Mouse (Mus musculus) ES-E14 (cell line): ENCODE results near the gene Gamt. TPM values are rescaled to one million over a fixed set of nuclear protein-coding genes. Genes with fewer than 3 reads are reported as not detected.

Experiments used
- DNase-seq: peaks from one replicate; pipeline ENCODE4 v3.0.0-alpha.2; 2013; ENCODE audit warnings: low read depth, low spot score
- H3K27ac ChIP-seq: 2 replicates; pipeline ENCODE4 v1.5.1; 2012; ENCODE audit warnings: low read depth, mild to moderate bottlenecking, low read length, moderate library complexity, mixed read lengths; ENCODE audit not compliant: poor library complexity, insufficient read depth, severe bottlenecking
- H3K36me3 ChIP-seq: 2 replicates; pipeline ENCODE4 v1.6.1; 2012; ENCODE audit warnings: mild to moderate bottlenecking, low read length, moderate library complexity, mixed read lengths; ENCODE audit not compliant: control insufficient read depth, poor library complexity, insufficient read depth, severe bottlenecking
- H3K4me1 ChIP-seq, 2 experiments: fragments of 150-350 bp in 1 of 2; sonication (generic) in 1 of 2; 2 replicates each; pipeline ENCODE4 v1.6.1; 2012; ENCODE audit warnings: low read length in 2 of 2, mild to moderate bottlenecking in 1 of 2, mixed read lengths in 1 of 2; ENCODE audit not compliant: control insufficient read depth in 2 of 2, insufficient read depth in 2 of 2, poor library complexity in 1 of 2
- H3K4me3 ChIP-seq, 2 experiments: fragments of 150-350 bp in 1 of 2; sonication (generic) in 1 of 2; 2 replicates each; pipeline ENCODE4 v1.5.1; 2012; ENCODE audit warnings: low read length in 2 of 2, low read depth in 1 of 2, mild to moderate bottlenecking in 1 of 2, mixed read lengths in 1 of 2; ENCODE audit not compliant: insufficient read depth in 1 of 2, poor library complexity in 1 of 2, severe bottlenecking in 1 of 2
- H3K9ac ChIP-seq: 2 replicates; pipeline ENCODE4 v1.6.1; 2012; ENCODE audit warnings: low read depth, mild to moderate bottlenecking, low read length, mixed read lengths; ENCODE audit not compliant: poor library complexity, insufficient read depth, severe bottlenecking
- H3K9me3 ChIP-seq: fragments of 150-350 bp; sonication (generic); 2 replicates; pipeline ENCODE4 v1.6.1; 2012; ENCODE audit warnings: low read depth, mild to moderate bottlenecking, low read length; ENCODE audit not compliant: control insufficient read depth, insufficient read depth
- CHD2 ChIP-seq: IDR thresholded peaks from 2 replicates; pipeline ENCODE4 v1.6.1; 2014; ENCODE audit warnings: mild to moderate bottlenecking, low read depth, low read length, inconsistent platforms
- HCFC1 ChIP-seq: IDR thresholded peaks from 2 replicates; pipeline ENCODE4 v1.6.1; 2012; ENCODE audit warnings: low read length, inconsistent platforms, borderline replicate concordance; ENCODE audit not compliant: insufficient read depth
- MAFK ChIP-seq: IDR thresholded peaks from 2 replicates; pipeline ENCODE4 v1.6.1; 2014; ENCODE audit warnings: mild to moderate bottlenecking, low read depth, low read length, inconsistent platforms; ENCODE audit not compliant: insufficient read depth
- ZC3H11A ChIP-seq: IDR thresholded peaks from 2 replicates; pipeline ENCODE4 v1.6.1; 2012; ENCODE audit warnings: low read depth, mild to moderate bottlenecking, inconsistent platforms, low read length, borderline replicate concordance
- ZNF384 ChIP-seq: IDR thresholded peaks from 2 replicates; pipeline ENCODE4 v1.6.1; 2012; ENCODE audit warnings: low read depth, low read length, inconsistent platforms
- in situ Hi-C, 2 experiments: fragments of 600-800 bp; cut with MboI; formaldehyde crosslinking; loops; one replicate each; pipeline ENCODE4 v1.15.1; 2025; ENCODE audit warnings: low sequenced_read_pairs in 2 of 2, inconsistent platforms in 1 of 2; ENCODE audit not compliant: unreplicated experiment in 2 of 2
- total RNA-seq: library from RNA; depleted of rRNA; stranded (reverse); fragments of 300-350 nt; gene quantifications from 2 replicates; pipeline ENCODE4 v1.2.3, GENCODE M21; 2012

The Gamt gene
- total RNA-seq, 1 experiment, result 2.9 TPM

GRCm38 (mm10) chr10:80255881-80256535, 4.8 kb downstream of the Gamt start:
- no peak overlapping the region for H3K9ac ChIP-seq
- H3K4me3 ChIP-seq, result no peak overlapping the region
- H3K4me1 ChIP-seq, result peaks cover 0 to 12% of the 10 kb centered on the region in 2 experiments; a peak in 2 of 4 replicates
- H3K36me3 ChIP-seq, result peaks cover 53% of the 10 kb centered on the region
- no peak for TF ChIP-seq ZC3H11A
- no peak for TF ChIP-seq ZNF384
- TF ChIP-seq MAFK, result no peak
- TF ChIP-seq HCFC1, result no peak
- no peak for TF ChIP-seq CHD2
- no peak for DNase-seq
- H3K9me3 ChIP-seq, result no peaks in the 10 kb centered on the region
- in situ Hi-C loops, result no loop called here
- no peak overlapping the region for H3K27ac ChIP-seq

- no peak for DNase-seq
- Histone ChIP-seq H3K36me3 (peaks cover 53% of the 10 kb centered on the region), H3K9me3 (no peaks in the 10 kb centered on the region), H3K9ac (no peak overlapping the region), H3K27ac (0 out of 2 replicates have a peak overlapping the region, but pooled peaks have one; percentile 15), H3K4me1 (peaks cover 0 to 11% of the 10 kb centered on the region in 2 experiments; a peak in 2 of 4 replicates), H3K4me3 (no peak overlapping the region)
- in situ Hi-C loops, result no loop called here
- TF ChIP-seq HCFC1, result no peak
- no peak for TF ChIP-seq CHD2
- TF ChIP-seq ZNF384, result no peak
These were observed 6.2 kb downstream of the Gamt start for GRCm38 (mm10) chr10:80254331-80255297.

- H3K36me3 ChIP-seq, result peaks cover 44% of the 10 kb centered on the region
- peaks cover 0 to 11% of the 10 kb centered on the region in 2 experiments; a peak in 2 of 4 replicates for H3K4me1 ChIP-seq
- H3K9me3 ChIP-seq, result no peaks in the 10 kb centered on the region
- H3K4me3 ChIP-seq, result no peak overlapping the region
- no peak overlapping the region for H3K9ac ChIP-seq
- no peak for TF ChIP-seq ZC3H11A
- TF ChIP-seq CHD2, result no peak
- TF ChIP-seq ZNF384, result no peak
- no peak for TF ChIP-seq HCFC1
- no peak for TF ChIP-seq MAFK
- no peak overlapping the region for H3K27ac ChIP-seq
- in situ Hi-C loops, result no loop called here
- no peak for DNase-seq
These were observed 7.3 kb downstream of the Gamt start for GRCm38 (mm10) chr10:80253551-80253950.

- H3K36me3 ChIP-seq, result peaks cover 38% of the 10 kb centered on the region
- no peaks in the 10 kb centered on the region for H3K9me3 ChIP-seq
- no peak for DNase-seq
- peaks cover 0 to 11% of the 10 kb centered on the region in 2 experiments; a peak in 2 of 4 replicates for H3K4me1 ChIP-seq
- in situ Hi-C loops, result no loop called here
- H3K9ac ChIP-seq, result no peak overlapping the region
- no peak for TF ChIP-seq MAFK
- no peak for TF ChIP-seq HCFC1
- no peak for TF ChIP-seq ZC3H11A
- TF ChIP-seq CHD2, result no peak
- no peak for TF ChIP-seq ZNF384
- no peak overlapping the region for H3K4me3 ChIP-seq
- H3K27ac ChIP-seq, result no peak overlapping the region
These were observed 8.1 kb downstream of the Gamt start for GRCm38 (mm10) chr10:80252493-80253274.
